Mouse (Mus musculus) liver (tissue): ENCODE results near the gene Sh3rf1.

ENCODE experiments used
- DNase-seq: peaks from one replicate; pipeline ENCODE4 v3.0.0-alpha.2; 2020; ENCODE audit warnings: mixed read lengths

Gene Sh3rf1

GRCm38 (mm10) chr8:61265390-61265789, 41.7 kb downstream of the Sh3rf1 start:
- DNase-seq = no peak

GRCm38 (mm10) chr8:61267061-61267460, 43.4 kb downstream of the Sh3rf1 start:
- no peak for DNase-seq

- no peak for DNase-seq
Measured at GRCm38 (mm10) chr8:61267692-61268091, 44.0 kb downstream of the Sh3rf1 start.

- no peak for DNase-seq
Measured at GRCm38 (mm10) chr8:61268233-61268916, 44.7 kb downstream of the Sh3rf1 start.

GRCm38 (mm10) chr8:61270016-61270415, 46.3 kb downstream of the Sh3rf1 start:
- no peak for DNase-seq

- DNase-seq = no peak
Measured at GRCm38 (mm10) chr8:61270541-61270940, 46.9 kb downstream of the Sh3rf1 start.

GRCm38 (mm10) chr8:61270961-61271360, 47.3 kb downstream of the Sh3rf1 start:
- no peak for DNase-seq

- no peak for DNase-seq
Measured at GRCm38 (mm10) chr8:61272838-61273237, 49.2 kb downstream of the Sh3rf1 start.

GRCm38 (mm10) chr8:61273307-61274221, 49.9 kb downstream of the Sh3rf1 start:
- DNase-seq = no peak

- DNase-seq = no peak
Measured at GRCm38 (mm10) chr8:61274602-61275462, 51.2 kb downstream of the Sh3rf1 start.

- no peak for DNase-seq
Measured at GRCm38 (mm10) chr8:61275463-61276356, 52.0 kb downstream of the Sh3rf1 start.

GRCm38 (mm10) chr8:61276397-61276796, 52.7 kb downstream of the Sh3rf1 start:
- no peak for DNase-seq

- no peak for DNase-seq
Measured at GRCm38 (mm10) chr8:61279030-61279429, 55.4 kb downstream of the Sh3rf1 start.

- no peak for DNase-seq
Measured at GRCm38 (mm10) chr8:61282303-61283168, 58.9 kb downstream of the Sh3rf1 start.

- peak; percentile 30 for DNase-seq
Measured at GRCm38 (mm10) chr8:61283169-61284081, 59.8 kb downstream of the Sh3rf1 start.

GRCm38 (mm10) chr8:61285896-61286295, 62.2 kb downstream of the Sh3rf1 start:
- no peak for DNase-seq

- DNase-seq = no peak
Measured at GRCm38 (mm10) chr8:61286394-61286793, 62.7 kb downstream of the Sh3rf1 start.

- no peak for DNase-seq
Measured at GRCm38 (mm10) chr8:61286795-61287385, 63.2 kb downstream of the Sh3rf1 start.

- no peak for DNase-seq
Measured at GRCm38 (mm10) chr8:61288006-61288566, 64.4 kb downstream of the Sh3rf1 start.
